ENCODE assay signal across 8 mouse cellular contexts in genomic region chr2:21204912-21205830, GRCm38 (mm10). TPM values are rescaled to one million over a fixed set of nuclear protein-coding genes. Genes with fewer than 3 reads are reported as not detected.
DNase-seq lines count a peak whose midpoint lies in the region; ATAC-seq and TF ChIP-seq lines count a peak whose summit lies in the region.

Enkur (minus strand) TSS chr2:21205365.
Thnsl1 (plus strand) TSS chr2:21205724.

- intact Hi-C loops in heart, adult 2 months (cut with DNase I): loop anchor here (2.0 to 10.0 kb wide), 2 partner anchors 236 to 1550 kb away; partner anchors contain the start of genes Arhgap21 and Otud1

- no peaks in the 10 kb centered on the region for H3K79me2 ChIP-seq in heart, adult 2 months (replicated peaks; ENCODE audit: control insufficient read depth, insufficient read depth, low read length)

- H3K4me2 ChIP-seq in embryonic facial prominence, embryonic 14.5 days (ENCODE audit: low read depth, low read length): peak within 1 kb of the TSS; percentile 74
- peak within 1 kb of the TSS; percentile 74 for H3K4me2 ChIP-seq in limb, embryonic 13.5 days (replicated peaks)
- peak within 1 kb of the TSS; percentile 77 for H3K4me2 ChIP-seq in midbrain, embryonic 16.5 days (ENCODE audit: low read length)

- peaks cover 4% of the 10 kb centered on the region; the same call in 1 of the 2 replicates for H3K4me1 ChIP-seq in embryonic facial prominence, embryonic 14.5 days (ENCODE audit: control insufficient read depth, insufficient read depth, low read length)
- H3K4me1 ChIP-seq in heart, adult 2 months (ENCODE audit: control insufficient read depth, insufficient read depth, low read length): peaks cover 3% of the 10 kb centered on the region
- peaks cover 10% of the 10 kb centered on the region for H3K4me1 ChIP-seq in limb, embryonic 13.5 days
- H3K4me1 ChIP-seq in midbrain, embryonic 16.5 days (ENCODE audit: control insufficient read depth, insufficient read depth, low read length): peaks cover 15% of the 10 kb centered on the region

- no peaks in the 10 kb centered on the region for H3K9me3 ChIP-seq in embryonic facial prominence, embryonic 14.5 days (ENCODE audit: control insufficient read depth, low read length)
- H3K9me3 ChIP-seq in limb, embryonic 13.5 days: no peaks in the 10 kb centered on the region
- H3K9me3 ChIP-seq in midbrain, embryonic 16.5 days (replicated peaks; ENCODE audit: control insufficient read depth, low read length, poor library complexity, severe bottlenecking): no peaks in the 10 kb centered on the region

- peak; percentile 93 for TF ChIP-seq POLR2A in heart, adult 2 months (IDR thresholded peaks at IDR 0.05; ENCODE audit: insufficient read depth, low read depth, low read length)

- peak; percentile 94 for DNase-seq in 3T3-L1 (ENCODE audit: low read depth, low spot score)
- DNase-seq in adrenal gland, postnatal 4 days (ENCODE audit: low spot score in 2 of 2): peak; percentile 96 to 97
- DNase-seq in embryonic facial prominence, embryonic 14.5 days (ENCODE audit: low spot score): peak; percentile 97
- peak; percentile 98 to 100 for DNase-seq in heart, adult 2 months
- DNase-seq in kidney, adult 8-10 months: peak; percentile 97 to 100
- peak; percentile 94 to 98 for DNase-seq in spleen, postnatal 10 days (ENCODE audit: low spot score in 2 of 2)

- no peaks in the 10 kb centered on the region for H3K27me3 ChIP-seq in embryonic facial prominence, embryonic 14.5 days (replicated peaks; ENCODE audit: control insufficient read depth, insufficient read depth, low read length)
- no peaks in the 10 kb centered on the region for H3K27me3 ChIP-seq in heart, adult 2 months (ENCODE audit: control insufficient read depth, insufficient read depth, low read length)
- H3K27me3 ChIP-seq in limb, embryonic 13.5 days: no peaks in the 10 kb centered on the region
- H3K27me3 ChIP-seq in midbrain, embryonic 16.5 days (ENCODE audit: control insufficient read depth, insufficient read depth, low read depth, low read length): no peaks in the 10 kb centered on the region

- WGBS in embryonic facial prominence, embryonic 14.5 days: 3% methylated on average over 35 of the region's 43 CpGs
- WGBS in heart, adult 2 months: 2% methylated on average over 43 of the region's 43 CpGs
- 3% methylated on average over 43 of the region's 43 CpGs for WGBS in limb, embryonic 13.5 days
- 3% methylated on average over 42 of the region's 43 CpGs for WGBS in midbrain, embryonic 16.5 days

- H3K4me3 ChIP-seq in embryonic facial prominence, embryonic 14.5 days (ENCODE audit: low read depth, low read length): peak within 1 kb of the TSS; percentile 64
- H3K4me3 ChIP-seq in heart, adult 2 months: peak within 1 kb of the TSS; percentile 63
- peak within 1 kb of the TSS; percentile 65 for H3K4me3 ChIP-seq in limb, embryonic 13.5 days
- peak within 1 kb of the TSS; percentile 53 for H3K4me3 ChIP-seq in midbrain, embryonic 16.5 days (ENCODE audit: low read depth, low read length)

- peak within 1 kb of the TSS; percentile 66 for H3K9ac ChIP-seq in embryonic facial prominence, embryonic 14.5 days (ENCODE audit: low read depth, low read length)
- peak within 1 kb of the TSS; percentile 61 for H3K9ac ChIP-seq in heart, adult 2 months (ENCODE audit: low read depth, low read length)
- peak within 1 kb of the TSS; percentile 66 for H3K9ac ChIP-seq in limb, embryonic 13.5 days
- peak within 1 kb of the TSS; percentile 70 for H3K9ac ChIP-seq in midbrain, embryonic 16.5 days (ENCODE audit: low read depth, low read length)

- H3K36me3 ChIP-seq in embryonic facial prominence, embryonic 14.5 days (ENCODE audit: control insufficient read depth, insufficient read depth, low read length): no peaks in the 10 kb centered on the region
- H3K36me3 ChIP-seq in heart, adult 2 months (ENCODE audit: control insufficient read depth, insufficient read depth, low read length): no peaks in the 10 kb centered on the region
- H3K36me3 ChIP-seq in limb, embryonic 13.5 days: no peaks in the 10 kb centered on the region
- H3K36me3 ChIP-seq in midbrain, embryonic 16.5 days (ENCODE audit: control insufficient read depth, insufficient read depth, low read length): no peaks in the 10 kb centered on the region

- no peak for TF ChIP-seq EP300 in heart, adult 2 months (IDR thresholded peaks at IDR 0.05; ENCODE audit: insufficient read depth, low read depth, low read length)

- peak within 1 kb of the TSS; percentile 80 for H3K27ac ChIP-seq in embryonic facial prominence, embryonic 14.5 days (replicated peaks; ENCODE audit: low read depth, low read length)
- H3K27ac ChIP-seq in heart, adult 2 months: peak within 1 kb of the TSS; percentile 78
- no peak within 1 kb of the TSS for H3K27ac ChIP-seq in limb, embryonic 13.5 days
- peak within 1 kb of the TSS; percentile 81 for H3K27ac ChIP-seq in midbrain, embryonic 16.5 days (ENCODE audit: low read length)

- ATAC-seq in embryonic facial prominence, embryonic 14.5 days (ENCODE audit: low read depth): peak; percentile 98
- peak; percentile 99 for ATAC-seq in limb, embryonic 13.5 days (ENCODE audit: low FRiP score, low read depth)
- ATAC-seq in midbrain, embryonic 16.5 days: peak; percentile 99

- no peak for TF ChIP-seq CTCF in heart, adult 2 months (IDR thresholded peaks at IDR 0.05)

RNA-seq across cellular contexts. Expression of gene Enkur, which starts in this region (rescaled TPM):
- total RNA-seq in adrenal gland, postnatal 4 days (2021): 1 to 10 TPM; 1.2 to 2.3 TPM
- polyA plus RNA-seq in embryonic facial prominence, embryonic 14.5 days (2014; fragmentation: Nextera tagmentation; extraction: Ambion mirVana): 1.9 and 3.3 TPM in 2 replicates
- 1 to 10 TPM; 1.1 to 1.5 TPM for total RNA-seq in heart, adult 2 months (2021)
- 0.23 and 0.38 TPM in 2 replicates for polyA plus RNA-seq in heart, adult 2 months (2012; rRNA removed)
- polyA plus RNA-seq in limb, embryonic 13.5 days (2015; fragmentation: Nextera tagmentation; extraction: Ambion mirVana): 0.39 and 0.52 TPM in 2 replicates
- polyA plus RNA-seq in midbrain, embryonic 16.5 days (2015; fragmentation: Nextera tagmentation; extraction: Ambion mirVana): 5.8 and 8.4 TPM in 2 replicates

RNA-seq across cellular contexts. Expression of gene Thnsl1, which starts in this region (rescaled TPM):
- 1 to 10 TPM; 6.5 to 7.3 TPM for total RNA-seq in adrenal gland, postnatal 4 days (2021)
- 7.4 and 8.0 TPM in 2 replicates for polyA plus RNA-seq in embryonic facial prominence, embryonic 14.5 days (2014; fragmentation: Nextera tagmentation; extraction: Ambion mirVana)
- 1 to 10 TPM; 6.8 to 7.7 TPM for total RNA-seq in heart, adult 2 months (2021)
- 4.4 and 5.8 TPM in 2 replicates for polyA plus RNA-seq in heart, adult 2 months (2012; rRNA removed)
- polyA plus RNA-seq in limb, embryonic 13.5 days (2015; fragmentation: Nextera tagmentation; extraction: Ambion mirVana): 6.2 TPM in 2 replicates
- polyA plus RNA-seq in midbrain, embryonic 16.5 days (2015; fragmentation: Nextera tagmentation; extraction: Ambion mirVana): 24.5 and 28.3 TPM in 2 replicates
